Mouse (Mus musculus) adipocyte (in vitro differentiated cells): ENCODE data around the gene Senp2.
"Not testable (repeated sequence)": the region's sequence is repeated elsewhere in the genome, so short reads cannot be mapped to it uniquely, and the experiment has no call there.

ENCODE experiments used
- DNase-seq: peaks from one replicate; pipeline ENCODE4 v3.0.0-alpha.2; 2016; ENCODE audit warnings: low spot score

Senp2 gene

DNA sequence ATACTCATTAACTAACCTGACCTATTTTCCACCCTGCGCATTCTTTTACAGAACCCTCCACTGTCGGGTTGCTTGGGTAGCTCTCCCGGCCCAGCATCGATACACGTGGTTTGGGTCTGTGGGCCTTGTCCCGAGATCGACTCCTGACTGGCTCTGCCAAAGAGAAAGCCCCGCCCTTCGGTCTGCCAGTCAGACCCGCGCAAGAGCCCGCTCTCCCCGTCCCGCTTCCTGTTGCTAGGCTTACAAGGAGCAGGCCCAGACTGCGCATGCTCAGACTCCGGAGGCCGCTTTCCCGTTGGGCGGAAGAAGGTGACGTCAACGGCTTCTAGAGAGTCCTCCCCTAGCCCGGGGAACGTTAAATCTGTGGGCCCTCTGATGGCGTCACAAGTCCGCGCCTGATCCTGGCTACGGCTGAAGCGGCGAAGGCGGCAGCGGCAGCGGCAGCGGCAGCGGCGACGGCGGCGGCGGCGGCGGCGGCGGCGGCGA lies at the start of gene Senp2:
Gene Senp2 (plus strand): TSS at position 386 of the 486 bp plus-strand sequence.
- DNase-seq, result peak; percentile 100

GRCm38 (mm10) chr16:21965576-21965975 lies 43.7 kb upstream of the Senp2 start:
- DNase-seq, result no peak

DNA sequence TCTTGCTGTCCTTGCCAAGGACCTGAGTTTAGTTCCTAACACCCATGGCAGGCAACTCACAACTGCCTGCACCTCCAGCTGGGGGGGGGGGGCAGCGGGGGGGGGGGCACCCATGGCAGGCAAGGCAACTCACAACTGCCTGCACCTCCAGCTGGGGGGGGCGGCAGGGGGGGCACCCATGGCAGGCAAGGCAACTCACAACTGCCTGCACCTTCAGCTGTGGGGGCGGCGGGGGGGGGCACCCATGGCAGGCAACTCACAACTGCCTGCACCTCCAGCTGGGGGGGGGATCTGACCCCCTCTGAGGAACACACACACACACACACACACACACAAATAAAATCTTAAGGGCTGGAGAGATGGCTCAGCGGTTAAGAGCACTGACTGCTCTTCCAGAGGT lies 39.4 kb upstream of the Senp2 start:
- no peak for DNase-seq

- no peak for DNase-seq
These were observed 38.7 kb upstream of the Senp2 start for GRCm38 (mm10) chr16:21970536-21970935.

- no peak for DNase-seq
These were observed 37.8 kb upstream of the Senp2 start for GRCm38 (mm10) chr16:21971446-21971845.

DNA sequence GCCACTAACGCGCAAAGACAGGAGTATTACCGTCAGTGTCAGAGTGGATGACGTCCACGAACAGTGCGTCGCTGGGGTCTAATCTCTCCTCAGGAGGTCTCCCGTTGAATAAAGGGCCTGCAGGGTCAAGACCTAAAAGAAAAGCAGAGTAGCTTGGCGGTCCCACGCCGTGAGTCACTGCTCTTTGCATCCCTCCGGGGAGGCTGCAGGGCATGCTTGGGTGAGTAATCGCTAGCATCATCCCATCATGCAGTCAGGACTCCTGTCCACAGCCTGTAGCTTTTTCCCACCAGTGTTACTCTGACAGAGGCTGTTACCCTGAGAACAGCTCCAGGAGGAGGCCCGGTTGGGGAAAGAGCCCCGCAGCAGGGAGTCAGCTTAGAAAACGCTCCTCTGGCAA lies 33.1 kb upstream of the Senp2 start:
- no peak for DNase-seq

GRCm38 (mm10) chr16:21977347-21977746 lies 31.9 kb upstream of the Senp2 start:
- DNase-seq, result no peak

- DNase-seq, result no peak
These were observed 26.1 kb upstream of the Senp2 start for GRCm38 (mm10) chr16:21983146-21983545.

GRCm38 (mm10) chr16:21983581-21983980 lies 25.7 kb upstream of the Senp2 start:
- DNase-seq, result no peak

- DNase-seq, result no peak
These were observed 25.2 kb upstream of the Senp2 start for GRCm38 (mm10) chr16:21984091-21984490.

DNA sequence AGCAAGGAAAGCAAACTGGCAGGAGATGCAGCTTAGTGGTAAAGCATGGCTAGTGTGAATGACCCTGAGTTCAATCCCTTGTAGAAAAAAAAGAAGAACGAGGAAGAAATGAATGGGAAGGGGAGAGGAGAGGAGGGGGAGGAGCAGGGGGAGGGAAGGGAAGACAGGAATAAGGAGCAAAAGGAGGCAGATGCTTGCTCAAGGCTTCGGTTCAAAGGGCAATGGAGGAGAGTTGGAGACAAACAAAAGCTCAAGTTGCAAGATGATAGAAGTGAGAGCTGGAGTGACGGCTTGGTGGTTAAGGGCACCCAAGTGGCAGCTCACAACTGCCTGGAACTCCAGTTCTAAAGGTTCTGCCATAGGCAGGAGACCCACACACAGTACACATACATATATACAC lies 23.1 kb upstream of the Senp2 start:
- peak; percentile 52 for DNase-seq

DNA sequence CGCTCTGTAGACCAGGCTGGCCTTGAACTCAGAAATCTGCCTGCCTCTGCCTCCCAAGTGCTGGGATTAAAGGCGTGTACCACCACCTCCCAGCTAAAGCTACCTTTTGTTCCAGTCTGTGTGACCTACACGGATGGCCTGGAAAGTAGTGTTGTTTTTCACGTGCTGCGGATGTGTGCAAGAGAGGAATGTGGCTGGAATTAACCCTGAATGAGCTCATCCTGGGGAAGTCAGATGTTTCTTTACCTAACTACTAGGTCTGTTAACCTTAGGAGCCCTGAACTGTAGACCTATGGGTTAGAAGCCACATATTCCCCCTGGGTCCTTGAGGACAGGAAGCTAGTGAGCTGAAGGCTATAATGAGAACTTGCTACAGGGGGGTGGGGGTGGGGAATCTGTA lies 21.3 kb upstream of the Senp2 start:
- no peak for DNase-seq

- not testable (repeated sequence) for DNase-seq
These were observed 18.4 kb upstream of the Senp2 start for GRCm38 (mm10) chr16:21990893-21991292.

DNA sequence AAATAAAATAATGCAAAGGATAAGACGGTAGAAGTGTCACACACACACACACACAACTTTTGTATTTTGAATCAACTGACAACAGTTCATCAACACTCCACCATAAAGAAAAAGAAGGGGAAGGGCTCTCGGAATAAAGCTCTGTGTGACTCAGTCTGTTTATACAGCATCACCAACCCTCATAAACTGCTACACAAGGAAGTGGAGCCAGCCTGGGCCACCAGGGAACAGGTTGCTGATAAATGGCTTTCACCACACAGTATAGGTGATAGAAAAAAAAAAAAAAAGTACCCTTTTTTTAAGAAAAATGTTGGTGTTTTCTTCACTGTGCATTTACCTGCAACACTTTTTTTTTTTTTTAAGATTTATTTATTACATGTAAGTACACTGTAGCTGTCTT lies 17.5 kb upstream of the Senp2 start:
- no peak for DNase-seq

- no peak for DNase-seq
These were observed 14.0 kb upstream of the Senp2 start, which contains the start of gene Liph for GRCm38 (mm10) chr16:21995304-21995703. Gene Liph (minus strand): TSS chr16:21995663.

DNA sequence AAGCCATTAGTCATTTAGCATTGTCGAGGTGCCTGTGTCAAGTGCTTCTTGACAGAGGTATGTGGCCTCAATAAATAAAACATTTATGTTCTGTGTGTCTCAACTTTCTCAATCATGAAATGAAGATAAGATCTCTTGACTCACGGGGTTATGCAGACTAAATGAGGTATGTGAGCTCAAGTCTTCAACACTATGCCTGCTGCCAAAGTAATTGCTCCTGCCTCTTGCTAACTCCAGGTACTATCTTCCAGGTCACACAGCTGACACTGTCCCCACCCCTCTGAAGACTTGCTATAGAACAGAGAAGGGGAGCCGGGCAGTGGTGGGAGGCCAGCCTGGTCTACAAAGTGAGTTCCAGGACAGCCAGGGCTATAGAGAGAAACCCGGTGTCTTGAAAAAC lies 12.9 kb upstream of the Senp2 start:
- DNase-seq, result no peak

DNA sequence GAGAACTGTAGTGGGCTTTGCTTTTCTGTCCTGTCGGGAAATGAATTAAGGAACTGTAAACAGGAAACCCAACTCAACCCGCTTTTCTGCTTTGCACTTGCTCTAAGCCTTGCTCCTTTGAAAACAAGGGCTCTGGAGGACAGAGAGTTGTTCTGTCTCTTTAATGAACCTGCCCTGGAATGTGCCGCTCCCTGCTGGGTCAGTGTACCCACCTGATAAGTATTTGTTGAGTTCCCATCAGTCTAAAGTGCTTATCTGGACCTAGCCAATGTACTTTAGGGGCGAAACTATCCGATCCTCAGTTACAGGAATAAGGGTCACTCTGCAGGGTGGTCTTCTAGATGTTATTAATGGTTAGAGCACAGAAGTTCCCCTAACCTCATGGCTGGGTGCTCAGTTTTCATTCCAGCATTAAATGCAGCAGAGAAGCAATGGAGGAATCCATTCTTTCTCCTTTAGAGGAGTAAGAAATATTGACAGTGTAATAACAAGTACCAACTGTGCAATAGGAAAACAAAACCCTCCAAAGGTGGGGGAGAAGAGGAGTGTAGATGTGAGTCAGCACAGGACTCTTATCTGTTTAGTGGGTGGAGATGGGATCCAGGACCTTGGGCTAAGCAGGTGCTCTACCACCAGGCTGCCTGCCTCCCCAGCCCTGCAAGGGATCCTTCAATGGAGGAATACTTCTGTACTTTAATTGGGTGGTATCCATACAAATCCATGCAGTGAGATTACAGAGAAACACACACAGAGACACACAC lies 12.2 kb upstream of the Senp2 start:
- DNase-seq, result no peak

DNA sequence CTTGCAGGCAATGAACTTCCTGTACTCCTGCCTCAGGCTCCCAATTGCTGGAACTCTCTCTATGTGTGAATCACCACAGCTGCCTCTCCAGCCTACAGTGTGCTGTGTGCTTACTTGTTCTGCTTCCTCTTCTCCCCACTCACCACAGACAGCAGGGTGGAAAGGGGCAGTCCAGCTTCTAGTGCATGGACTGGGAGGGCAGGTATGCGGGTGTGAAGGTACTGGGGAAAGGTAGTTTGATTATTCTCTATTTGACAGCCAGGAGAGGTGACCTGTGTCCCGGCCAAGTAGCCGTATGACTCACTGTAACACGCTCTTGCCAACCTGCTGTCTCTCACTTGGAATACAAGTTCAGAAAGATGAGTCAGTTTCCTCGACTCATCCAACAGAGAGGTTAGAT lies 11.2 kb upstream of the Senp2 start:
- DNase-seq, result peak; percentile 57

GRCm38 (mm10) chr16:21999941-22000690 lies 9.2 kb upstream of the Senp2 start:
- DNase-seq, result no peak

GRCm38 (mm10) chr16:22001172-22001571 lies 8.1 kb upstream of the Senp2 start:
- no peak for DNase-seq

- DNase-seq, result no peak
These were observed 7.7 kb upstream of the Senp2 start for GRCm38 (mm10) chr16:22001606-22002005.

- no peak for DNase-seq
These were observed 312 bp downstream of the Senp2 start for GRCm38 (mm10) chr16:22009596-22009995.

GRCm38 (mm10) chr16:22015569-22015968 lies 6.3 kb downstream of the Senp2 start:
- no peak for DNase-seq
